Mouse (Mus musculus): Measurements from ENCODE around the gene Morn5. TPM values are rescaled to one million over a fixed set of nuclear protein-coding genes. Genes with fewer than 3 reads are reported as not detected.

Morn5 gene
- polyA plus RNA-seq (2015; fragmentation: Nextera tagmentation; extraction: Ambion mirVana): 1.9 and 2.2 TPM in 2 replicates

DNA sequence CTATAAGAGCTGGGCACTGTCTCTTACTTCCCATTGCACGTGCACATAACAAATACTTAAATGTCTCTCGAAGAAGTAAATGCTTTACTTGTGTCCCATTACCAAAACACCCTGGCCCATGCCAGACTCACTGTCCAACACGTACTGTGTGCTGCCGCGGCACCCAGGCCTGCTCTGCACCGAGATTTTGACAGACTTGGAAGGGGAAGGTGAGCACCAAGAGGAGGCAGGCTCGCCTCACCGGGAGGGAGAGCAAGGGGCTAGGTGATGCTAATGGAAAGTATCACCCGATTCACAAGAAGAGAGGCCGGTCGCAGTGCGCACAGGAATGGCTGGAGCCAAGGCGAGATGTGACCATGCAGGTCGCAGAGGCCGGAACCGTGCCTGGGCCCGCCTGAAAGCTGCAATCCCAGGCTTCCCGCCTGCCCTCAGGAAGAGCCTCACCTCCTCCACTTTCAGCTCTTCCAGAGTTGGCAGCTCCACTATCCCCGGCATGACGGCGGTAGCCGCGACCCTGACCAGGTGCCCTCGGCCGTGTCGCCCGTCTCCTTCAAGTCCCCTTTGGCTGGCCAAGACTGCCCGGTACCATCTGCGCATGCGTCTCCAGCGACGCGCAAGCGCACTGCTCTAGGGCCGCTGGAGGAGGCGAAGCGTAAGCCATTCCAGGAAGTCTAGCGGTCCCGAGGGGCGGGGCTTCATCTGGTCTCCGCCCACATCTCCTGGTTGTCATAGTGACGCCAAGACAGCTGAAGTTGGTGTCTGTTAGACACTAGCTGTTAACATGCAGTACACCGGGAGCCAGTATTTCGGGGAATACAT lies at the start of gene Morn5, which contains the start of gene Ndufa8:
Morn5 (plus strand) TSS at position 711 of the 819 bp plus-strand sequence.
Ndufa8 (minus strand) TSS at position 659 of the 819 bp plus-strand sequence.

DNA sequence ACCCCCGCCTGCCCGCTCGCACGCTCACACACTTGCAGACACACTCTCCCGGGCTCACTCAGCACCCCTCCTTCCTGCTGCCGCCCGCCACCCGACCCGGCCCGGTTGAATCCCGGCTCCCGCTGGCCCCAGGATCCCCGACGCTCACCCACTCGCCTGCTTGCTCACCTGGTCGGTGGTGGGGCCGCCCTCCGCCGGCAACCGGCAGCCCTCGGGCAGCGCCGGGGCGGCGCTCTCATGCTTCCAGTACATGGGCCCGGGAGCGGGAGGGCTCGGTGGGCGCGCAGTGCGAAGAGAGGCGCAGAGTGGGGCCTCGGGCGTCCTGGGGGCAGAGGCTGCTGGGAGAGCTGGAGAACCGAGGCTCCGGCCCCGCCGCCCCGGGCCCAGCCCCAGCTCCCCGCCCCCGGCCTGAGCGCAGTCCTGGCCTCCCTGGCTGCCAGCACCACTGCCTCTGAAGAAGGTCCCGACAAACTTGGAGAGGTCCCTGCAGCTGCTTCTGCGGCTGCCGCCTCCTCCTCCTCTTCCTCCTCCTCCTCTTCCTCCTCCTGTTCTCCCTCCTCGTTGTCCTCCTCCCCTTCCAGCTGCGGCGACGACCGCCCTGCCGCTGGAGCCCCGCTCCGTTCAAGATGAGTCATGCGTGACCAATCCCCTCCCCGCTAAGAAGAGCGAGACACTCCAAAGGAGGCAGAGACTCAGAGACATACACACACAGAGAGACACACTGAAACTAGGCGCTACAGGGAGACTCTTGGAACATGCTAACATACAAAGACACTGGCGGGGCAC lies 55.9 kb downstream of the Morn5 start, which contains the start of gene Lhx6:
Lhx6 (minus strand) TSS at position 453 of the 786 bp plus-strand sequence.

Other genes with a start within 250 kb of the Morn5 start
- gene Ttll11, start 69.5 kb upstream of the Morn5 start, polyA plus RNA-seq (2015; fragmentation: Nextera tagmentation; extraction: Ambion mirVana): 7.5 and 9.2 TPM in 2 replicates
- gene Ndufa8, start 52 bp upstream of the Morn5 start, polyA plus RNA-seq (2015; fragmentation: Nextera tagmentation; extraction: Ambion mirVana): 392 and 412 TPM in 2 replicates
- 0.68 and 0.93 TPM in 2 replicates for gene Lhx6, start 56.0 kb downstream of the Morn5 start, polyA plus RNA-seq (2015; fragmentation: Nextera tagmentation; extraction: Ambion mirVana)
- 18.5 and 20.2 TPM in 2 replicates for gene Mrrf, start 86.9 kb downstream of the Morn5 start, polyA plus RNA-seq (2015; fragmentation: Nextera tagmentation; extraction: Ambion mirVana)
- 78.7 and 83.0 TPM in 2 replicates for gene Rbm18, start 87.3 kb downstream of the Morn5 start, polyA plus RNA-seq (2015; fragmentation: Nextera tagmentation; extraction: Ambion mirVana)
- 9.2 and 10.2 TPM in 2 replicates for gene Ptgs1, start 181.0 kb downstream of the Morn5 start, polyA plus RNA-seq (2015; fragmentation: Nextera tagmentation; extraction: Ambion mirVana)

Measured in neural tube, postnatal 0 days (tissue).